Mouse (Mus musculus): Measurements from ENCODE around the gene Gm20479.

GRCm38 (mm10) chr7:27308821-27309549 lies 48.2 kb downstream of the Gm20479 start:
- no peak for TF ChIP-seq CTCF (IDR thresholded peaks at IDR 0.05; ENCODE audit: low read depth)
- no peak for TF ChIP-seq EP300 (IDR thresholded peaks at IDR 0.05; ENCODE audit: low read depth)

Measured in liver, postnatal 0 days (tissue).